Mouse (Mus musculus) bone marrow macrophage, adult 2 months (primary cell): ENCODE data around the gene Dbx1.

Experiments
- CTCF ChIP-seq: IDR thresholded peaks from 2 replicates; pipeline ENCODE4 v1.5.1; 2012; ENCODE audit warnings: low read depth, mild to moderate bottlenecking, low read length, moderate library complexity
- POLR2A ChIP-seq: IDR thresholded peaks from 2 replicates; pipeline ENCODE4 v1.6.1; 2012; ENCODE audit warnings: mild to moderate bottlenecking, low read depth, low read length, borderline replicate concordance

- TF ChIP-seq CTCF (no peak), POLR2A (no peak)
These were observed 678 bp downstream of the Dbx1 start for GRCm38 (mm10) chr7:49635971-49636370.
